Mouse (Mus musculus) erythroblast, embryonic 14.5 days (primary cell): Measurements from ENCODE around the gene Ahsg. TPM values are rescaled to one million over a fixed set of nuclear protein-coding genes. Genes with fewer than 3 reads are reported as not detected.

ENCODE experiments used
- H3K27me3 ChIP-seq: 2 replicates; pipeline ENCODE4 v1.6.1; 2012; ENCODE audit warnings: inconsistent platforms; ENCODE audit not compliant: control insufficient read depth
- H3K36me3 ChIP-seq: 2 replicates; pipeline ENCODE4 v1.6.1; 2012; ENCODE audit warnings: mild to moderate bottlenecking, inconsistent platforms; ENCODE audit not compliant: control insufficient read depth
- H3K4me1 ChIP-seq: 2 replicates; pipeline ENCODE4 v1.6.1; 2012; ENCODE audit warnings: inconsistent platforms; ENCODE audit not compliant: control insufficient read depth
- H3K4me3 ChIP-seq: replicated peaks from 2 replicates; pipeline ENCODE3; 2012; ENCODE audit warnings: moderate library complexity, mild to moderate bottlenecking, inconsistent platforms
- H3K9me3 ChIP-seq: 2 replicates; pipeline ENCODE4 v1.6.1; 2012; ENCODE audit warnings: low read length, inconsistent platforms, mixed read lengths; ENCODE audit not compliant: control insufficient read depth
- GATA1 ChIP-seq: IDR thresholded peaks from 2 replicates; pipeline ENCODE4 v1.6.1; 2012; ENCODE audit warnings: low read length, inconsistent platforms, mixed read lengths
- TAL1 ChIP-seq: IDR thresholded peaks from 3 replicates; pipeline ENCODE4 v1.6.1; 2012; ENCODE audit warnings: low read length, inconsistent platforms, mixed read lengths
- polyA plus RNA-seq: library from polyadenylated mRNA; stranded (reverse); fragments of >175 nt; gene quantifications from 2 replicates; pipeline ENCODE4 v1.2.3, GENCODE M21; 2012

Ahsg gene
- polyA plus RNA-seq, 1 experiment, result 0.93 TPM

DNA sequence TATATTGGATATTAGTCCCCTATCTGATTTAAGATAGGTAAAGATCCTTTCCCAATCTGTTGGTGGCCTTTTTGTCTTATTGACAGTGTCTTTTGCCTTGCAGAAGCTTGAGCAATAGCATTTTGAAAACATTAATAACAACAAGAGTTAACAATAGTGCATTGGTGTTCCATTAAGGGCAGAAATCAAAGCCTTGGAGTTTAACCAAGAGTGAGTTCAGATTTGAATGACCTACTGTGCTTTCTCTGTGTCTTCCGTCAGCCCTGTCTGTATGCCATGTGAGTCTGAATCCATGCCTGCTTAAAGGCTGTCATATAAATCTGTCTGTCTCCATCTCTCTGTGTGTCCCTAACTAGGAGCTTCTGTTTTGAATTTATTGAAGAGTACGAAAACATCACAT, 56.3 kb downstream of the Ahsg start:
- Histone ChIP-seq H3K27me3 (no peaks in the 10 kb centered on the region), H3K4me1 (no peaks in the 10 kb centered on the region), H3K9me3 (no peaks in the 10 kb centered on the region), H3K36me3 (no peaks in the 10 kb centered on the region), H3K4me3 (no peak overlapping the region)
- no peak for TF ChIP-seq TAL1
- no peak for TF ChIP-seq GATA1

Other genes starting within 250 kb of the Ahsg start
- not detected in 2 replicates for gene Dgkg, start 234.1 kb upstream of the Ahsg start, polyA plus RNA-seq
- not detected in 2 replicates for gene Crygs, start 79.7 kb upstream of the Ahsg start, polyA plus RNA-seq
- 1.2 TPM in 2 replicates for gene Tbccd1, start 33.6 kb upstream of the Ahsg start, polyA plus RNA-seq
- gene Dnajb11, start 33.4 kb upstream of the Ahsg start, polyA plus RNA-seq, result 3.2 and 5.1 TPM in 2 replicates
- gene Fetub, start 27.1 kb downstream of the Ahsg start, polyA plus RNA-seq, result not detected in 2 replicates
- not detected in 2 replicates for gene Hrg, start 59.8 kb downstream of the Ahsg start, polyA plus RNA-seq
- gene Kng2, start 138.2 kb downstream of the Ahsg start, polyA plus RNA-seq, result 0.02 TPM in 1 of 2 replicates, not detected in the other
- gene Kng1, start 166.6 kb downstream of the Ahsg start, polyA plus RNA-seq, result 0.05 TPM in 1 of 2 replicates, not detected in the other
- 0.41 and 0.50 TPM in 2 replicates for gene Eif4a2, start 216.2 kb downstream of the Ahsg start, polyA plus RNA-seq
- gene Rfc4, start 236.5 kb downstream of the Ahsg start, polyA plus RNA-seq, result 4.7 and 7.9 TPM in 2 replicates